Mouse (Mus musculus): ENCODE results near the gene Ercc6. TPM values are rescaled to one million over a fixed set of nuclear protein-coding genes. Genes with fewer than 3 reads are reported as not detected.
A peak's percentile ranks its signal among the peaks of the same experiment; 100 is the strongest.

Gene Ercc6
- total and polyA plus RNA-seq, 3 experiments = 1.7 to 31.5 (median 18.8) TPM

- Histone ChIP-seq H3K4me1 (ENCODE audit: insufficient read depth, low read depth, low read length) (peaks cover 3% of the 10 kb centered on the region; the same call in 1 of the 2 replicates), H3K36me3 (replicated peaks) (no peaks in the 10 kb centered on the region), H3K27me3 (ENCODE audit: insufficient read depth, low read length) (peaks cover 17% of the 10 kb centered on the region), H3K9me3 (replicated peaks) (no peaks in the 10 kb centered on the region), H3K4me3 (ENCODE audit: low read depth, low read length) (no peak overlapping the region)
- no peak for TF ChIP-seq TAL1 (conservative IDR thresholded peaks at IDR 0.05; ENCODE audit: low read depth, low read length)
- DNase-seq (ENCODE audit: low spot score) = no peak
- ATAC-seq (ENCODE audit: extremely low read depth, insufficient number of reproducible peaks, low FRiP score, poor library complexity, severe bottlenecking) = no peak
Measured at GRCm38 (mm10) chr14:32501303-32501702, 12.0 kb upstream of the Ercc6 start.

GRCm38 (mm10) chr14:32502764-32503688, 10.3 kb upstream of the Ercc6 start:
- Histone ChIP-seq H3K4me1 (ENCODE audit: insufficient read depth, low read depth, low read length) (peaks cover 8% of the 10 kb centered on the region), H3K4me3 (ENCODE audit: low read depth, low read length) (no peak overlapping the region), H3K9me3 (replicated peaks) (no peaks in the 10 kb centered on the region), H3K27me3 (ENCODE audit: insufficient read depth, low read length) (peaks cover 13% of the 10 kb centered on the region), H3K36me3 (replicated peaks) (no peaks in the 10 kb centered on the region)
- TF ChIP-seq TAL1 (conservative IDR thresholded peaks at IDR 0.05; ENCODE audit: low read depth, low read length) (no peak), CTCF (IDR thresholded peaks at IDR 0.05; ENCODE audit: low read depth, low read length) (no peak), GATA2 (IDR thresholded peaks at IDR 0.05; ENCODE audit: borderline replicate concordance, low read depth, low read length) (no peak), POLR2AphosphoS5 (IDR thresholded peaks at IDR 0.05; ENCODE audit: insufficient replicate concordance, low read depth, low read length) (no peak), GATA1 (IDR thresholded peaks at IDR 0.05; ENCODE audit: borderline replicate concordance, low read length) (no peak)
- DNase-seq (ENCODE audit: low spot score) (no peak), ATAC-seq (ENCODE audit: extremely low read depth, insufficient number of reproducible peaks, low FRiP score, poor library complexity, severe bottlenecking) (no peak)

GRCm38 (mm10) chr14:32503897-32504296, 9.4 kb upstream of the Ercc6 start:
- DNase-seq (ENCODE audit: low spot score) (no peak), ATAC-seq (ENCODE audit: extremely low read depth, insufficient number of reproducible peaks, low FRiP score, poor library complexity, severe bottlenecking) (no peak)
- peaks cover 17% of the 10 kb centered on the region for H3K4me1 ChIP-seq (ENCODE audit: insufficient read depth, low read depth, low read length)
- H3K27me3 ChIP-seq (ENCODE audit: insufficient read depth, low read length) = peaks cover 13% of the 10 kb centered on the region
- H3K4me3 ChIP-seq (ENCODE audit: low read depth, low read length) = no peak overlapping the region
- H3K36me3 ChIP-seq (replicated peaks) = no peaks in the 10 kb centered on the region
- no peak for TF ChIP-seq TAL1 (conservative IDR thresholded peaks at IDR 0.05; ENCODE audit: low read depth, low read length)
- no peak for TF ChIP-seq POLR2AphosphoS5 (IDR thresholded peaks at IDR 0.05; ENCODE audit: insufficient replicate concordance, low read depth, low read length)
- no peak for TF ChIP-seq GATA2 (IDR thresholded peaks at IDR 0.05; ENCODE audit: borderline replicate concordance, low read depth, low read length)
- no peak for TF ChIP-seq CTCF (IDR thresholded peaks at IDR 0.05; ENCODE audit: low read depth, low read length)
- no peak for TF ChIP-seq GATA1 (IDR thresholded peaks at IDR 0.05; ENCODE audit: borderline replicate concordance, low read length)
- no peaks in the 10 kb centered on the region for H3K9me3 ChIP-seq (replicated peaks)

- no peak for ATAC-seq (ENCODE audit: extremely low read depth, insufficient number of reproducible peaks, low FRiP score, poor library complexity, severe bottlenecking)
- TF ChIP-seq TAL1 (conservative IDR thresholded peaks at IDR 0.05; ENCODE audit: low read depth, low read length) = no peak
- no peak for TF ChIP-seq GATA1 (IDR thresholded peaks at IDR 0.05; ENCODE audit: borderline replicate concordance, low read length)
- no peak for TF ChIP-seq POLR2AphosphoS5 (IDR thresholded peaks at IDR 0.05; ENCODE audit: insufficient replicate concordance, low read depth, low read length)
- no peak for TF ChIP-seq CTCF (IDR thresholded peaks at IDR 0.05; ENCODE audit: low read depth, low read length)
- peaks cover 18% of the 10 kb centered on the region for H3K4me1 ChIP-seq (ENCODE audit: insufficient read depth, low read depth, low read length)
Measured at GRCm38 (mm10) chr14:32506329-32506728, 7.0 kb upstream of the Ercc6 start.

GRCm38 (mm10) chr14:32507216-32507615, 6.1 kb upstream of the Ercc6 start:
- DNase-seq (ENCODE audit: low spot score) (no peak), ATAC-seq (ENCODE audit: extremely low read depth, insufficient number of reproducible peaks, low FRiP score, poor library complexity, severe bottlenecking) (no peak)
- Histone ChIP-seq H3K9me3 (replicated peaks) (no peaks in the 10 kb centered on the region), H3K27me3 (ENCODE audit: insufficient read depth, low read length) (peaks cover 13% of the 10 kb centered on the region), H3K4me1 (ENCODE audit: insufficient read depth, low read depth, low read length) (peaks cover 18% of the 10 kb centered on the region), H3K36me3 (replicated peaks) (no peaks in the 10 kb centered on the region), H3K4me3 (ENCODE audit: low read depth, low read length) (no peak overlapping the region)
- no peak for TF ChIP-seq GATA1 (IDR thresholded peaks at IDR 0.05; ENCODE audit: borderline replicate concordance, low read length)

More at GRCm38 (mm10) chr14:32506329-32506728, 7.0 kb upstream of the Ercc6 start:
- H3K9me3 ChIP-seq (replicated peaks) = no peaks in the 10 kb centered on the region
- H3K4me3 ChIP-seq (ENCODE audit: low read depth, low read length) = no peak overlapping the region
- H3K27me3 ChIP-seq (ENCODE audit: insufficient read depth, low read length) = peaks cover 13% of the 10 kb centered on the region
- H3K36me3 ChIP-seq (replicated peaks) = no peaks in the 10 kb centered on the region
- DNase-seq (ENCODE audit: low spot score) = no peak

- DNase-seq (ENCODE audit: low spot score) (no peak), ATAC-seq (ENCODE audit: extremely low read depth, insufficient number of reproducible peaks, low FRiP score, poor library complexity, severe bottlenecking) (peak; percentile 61)
- peaks cover 24% of the 10 kb centered on the region for H3K4me1 ChIP-seq (ENCODE audit: insufficient read depth, low read depth, low read length)
- peaks cover 10% of the 10 kb centered on the region; the same call in 1 of the 2 replicates for H3K27me3 ChIP-seq (ENCODE audit: insufficient read depth, low read length)
- no peaks in the 10 kb centered on the region for H3K9me3 ChIP-seq (replicated peaks)
- no peak overlapping the region; the same call in 1 of the 2 replicates for H3K4me3 ChIP-seq (ENCODE audit: low read depth, low read length)
- no peaks in the 10 kb centered on the region for H3K36me3 ChIP-seq (replicated peaks)
- TF ChIP-seq CTCF (IDR thresholded peaks at IDR 0.05; ENCODE audit: low read depth, low read length) (no peak), POLR2AphosphoS5 (IDR thresholded peaks at IDR 0.05; ENCODE audit: insufficient replicate concordance, low read depth, low read length) (no peak), TAL1 (conservative IDR thresholded peaks at IDR 0.05; ENCODE audit: low read depth, low read length) (no peak), GATA2 (IDR thresholded peaks at IDR 0.05; ENCODE audit: borderline replicate concordance, low read depth, low read length) (no peak), GATA1 (IDR thresholded peaks at IDR 0.05; ENCODE audit: borderline replicate concordance, low read length) (no peak)
Measured at GRCm38 (mm10) chr14:32508105-32508835, 5.1 kb upstream of the Ercc6 start.

All from G1E (cell line).